Mouse (Mus musculus) cerebellum, postnatal 4 days (tissue): ENCODE data around the gene Foxe3.
"Not testable (repeated sequence)": the region's sequence is repeated elsewhere in the genome, so short reads cannot be mapped to it uniquely, and the experiment has no call there.

Experiments
- DNase-seq, 2 experiments: peaks; one replicate each; pipeline ENCODE4 v3.0.0; 2022; ENCODE audit warnings: low spot score in 2 of 2, mixed read lengths in 1 of 2

Gene Foxe3

GRCm38 (mm10) chr4:114925917-114926312 is at the start of gene Foxe3:
Gene Foxe3 (minus strand): TSS chr4:114926013.
- no peak for DNase-seq

- DNase-seq: no peak
Measured at GRCm38 (mm10) chr4:114973229-114973740, 47.5 kb upstream of the Foxe3 start.

- DNase-seq: no peak
Measured at GRCm38 (mm10) chr4:114970736-114971135, 44.9 kb upstream of the Foxe3 start.

- not testable (repeated sequence) for DNase-seq
Measured at GRCm38 (mm10) chr4:114960881-114961280, 35.1 kb upstream of the Foxe3 start.

DNA sequence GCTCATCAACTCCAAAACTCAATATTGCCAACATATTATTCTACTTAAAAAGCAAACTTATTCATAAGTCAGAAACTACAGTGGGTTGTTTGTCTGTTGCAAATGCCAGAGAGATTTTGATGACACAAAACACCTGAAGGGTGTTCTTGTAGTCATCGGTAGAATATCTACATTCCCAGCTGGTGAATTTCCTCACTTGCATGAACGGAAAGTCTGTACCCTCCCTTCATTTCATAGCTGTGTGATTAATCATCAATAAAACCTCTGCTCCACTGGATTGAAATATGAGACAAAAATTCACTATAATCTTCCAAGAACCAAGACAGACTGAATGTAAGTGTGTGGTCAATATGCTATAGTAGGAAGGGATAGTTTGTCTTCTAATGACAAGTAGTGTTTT is 33.7 kb upstream of the Foxe3 start:
- no peak for DNase-seq

DNA sequence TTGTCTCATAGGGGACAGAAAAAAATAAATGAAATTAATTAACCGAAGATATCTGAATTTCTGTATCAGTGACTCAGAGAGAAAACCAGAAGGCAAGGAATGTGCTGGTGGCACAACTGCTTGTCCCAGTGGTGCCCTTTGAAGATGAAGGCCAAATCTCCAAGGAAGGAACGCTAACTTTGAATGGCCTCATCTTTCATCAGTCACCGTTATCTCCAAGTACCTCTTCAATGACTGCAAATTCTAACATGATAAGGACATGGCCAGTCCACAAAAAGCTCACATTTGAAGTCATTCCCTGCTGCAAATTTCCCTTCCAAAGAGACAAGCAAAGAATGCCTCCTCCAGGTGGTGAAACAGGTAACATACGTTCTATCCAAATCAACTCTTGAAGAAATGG is 33.0 kb upstream of the Foxe3 start:
- DNase-seq: no peak

DNA sequence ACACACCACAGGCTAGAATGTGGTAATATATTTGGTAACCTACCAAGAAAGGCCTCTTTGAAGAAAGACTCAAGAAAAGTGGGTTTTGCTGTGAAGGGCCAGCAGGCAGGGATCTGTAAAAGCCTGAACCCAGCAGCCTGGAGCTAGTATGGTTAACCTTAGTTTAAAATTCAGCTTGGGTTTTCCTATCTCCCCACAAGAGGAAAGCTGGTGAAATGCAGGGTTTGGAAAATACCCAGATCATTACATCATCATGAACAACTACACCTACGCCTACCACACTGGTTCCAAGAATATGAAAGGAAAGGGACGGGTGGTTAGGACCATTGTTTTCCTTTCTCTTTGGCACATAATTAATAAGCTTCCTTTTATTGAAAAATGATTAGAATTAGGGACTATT is 32.4 kb upstream of the Foxe3 start:
- no peak for DNase-seq

GRCm38 (mm10) chr4:114957403-114957802 is 31.6 kb upstream of the Foxe3 start:
- no peak for DNase-seq

DNA sequence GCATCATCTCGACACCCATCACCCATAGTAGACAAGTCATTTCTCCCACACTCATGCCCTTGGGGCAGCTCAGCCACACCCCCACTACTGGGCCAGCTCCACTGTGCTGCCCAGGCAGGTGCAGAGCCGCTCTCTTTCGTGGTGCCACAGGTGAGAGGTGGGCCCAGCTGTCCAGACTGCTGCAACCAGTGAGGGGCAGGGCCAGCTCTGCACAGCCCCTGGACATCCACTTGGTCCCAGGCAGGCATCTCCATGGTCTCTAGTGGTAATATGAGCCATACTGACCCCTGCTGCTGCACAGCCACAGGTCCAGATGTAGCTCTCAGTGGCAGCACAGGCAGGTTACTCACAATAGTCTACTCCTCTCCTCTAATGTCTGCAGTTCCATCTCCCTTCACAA is 27.4 kb upstream of the Foxe3 start:
- no peak for DNase-seq

DNA sequence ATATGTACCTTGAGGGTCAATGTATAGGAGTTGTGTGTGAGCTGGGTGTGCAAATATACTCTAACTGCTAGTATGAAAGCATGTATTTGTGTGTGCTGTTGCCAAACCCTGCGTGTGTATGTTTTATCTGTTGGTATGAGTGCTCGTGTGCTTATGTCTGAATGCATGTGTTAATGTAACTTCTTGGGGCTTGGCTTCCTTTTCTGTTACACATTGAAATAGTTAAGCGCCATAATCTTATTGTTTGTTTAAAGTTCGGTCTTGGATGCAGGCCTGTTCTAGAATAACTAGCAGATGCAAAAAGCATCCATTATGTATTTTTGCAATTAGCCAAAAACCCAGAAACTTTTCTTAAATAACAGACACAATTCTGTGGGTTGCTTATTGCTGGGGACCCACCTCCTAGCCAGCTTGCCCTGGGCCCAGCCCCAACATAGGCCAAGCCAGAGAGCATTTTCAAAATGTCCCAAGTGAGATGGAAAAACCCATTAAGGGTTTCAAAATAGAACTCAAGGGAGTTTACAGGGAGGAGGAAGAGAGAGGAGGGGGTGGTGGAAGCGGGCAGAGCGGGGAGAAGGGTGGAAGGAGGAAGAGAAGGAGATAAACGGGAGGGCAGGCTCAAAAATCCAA is 22.2 kb upstream of the Foxe3 start:
- no peak for DNase-seq

GRCm38 (mm10) chr4:114947395-114947794 is 21.6 kb upstream of the Foxe3 start:
- DNase-seq: peak; percentile 80 to 86

DNA sequence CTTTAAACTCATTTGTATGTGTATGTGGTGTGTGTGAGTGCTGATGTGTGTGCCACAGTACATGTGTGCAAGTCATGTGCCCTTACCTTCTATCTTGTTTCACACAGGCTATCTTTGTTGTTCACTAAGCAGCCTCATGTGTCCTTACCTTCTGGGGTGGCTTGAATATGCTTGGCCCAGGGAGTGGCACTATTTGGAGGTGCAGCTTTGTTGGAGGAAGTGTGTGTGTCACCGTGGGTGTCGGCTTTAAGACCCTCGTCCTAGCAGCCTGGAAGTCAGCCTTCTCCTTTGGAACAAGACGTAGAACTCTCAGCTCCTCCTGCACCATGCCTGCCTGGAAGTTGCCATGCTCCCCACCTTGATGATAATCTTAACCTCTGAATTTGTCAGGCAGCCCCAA is 20.6 kb upstream of the Foxe3 start:
- no peak for DNase-seq

GRCm38 (mm10) chr4:114945021-114945420 is 19.2 kb upstream of the Foxe3 start:
- DNase-seq: no peak

- DNase-seq: no peak
Measured at GRCm38 (mm10) chr4:114942583-114942982, 16.8 kb upstream of the Foxe3 start.

GRCm38 (mm10) chr4:114942112-114942511 is 16.3 kb upstream of the Foxe3 start:
- DNase-seq: no peak

GRCm38 (mm10) chr4:114941311-114941710 is 15.5 kb upstream of the Foxe3 start:
- DNase-seq: no peak

DNA sequence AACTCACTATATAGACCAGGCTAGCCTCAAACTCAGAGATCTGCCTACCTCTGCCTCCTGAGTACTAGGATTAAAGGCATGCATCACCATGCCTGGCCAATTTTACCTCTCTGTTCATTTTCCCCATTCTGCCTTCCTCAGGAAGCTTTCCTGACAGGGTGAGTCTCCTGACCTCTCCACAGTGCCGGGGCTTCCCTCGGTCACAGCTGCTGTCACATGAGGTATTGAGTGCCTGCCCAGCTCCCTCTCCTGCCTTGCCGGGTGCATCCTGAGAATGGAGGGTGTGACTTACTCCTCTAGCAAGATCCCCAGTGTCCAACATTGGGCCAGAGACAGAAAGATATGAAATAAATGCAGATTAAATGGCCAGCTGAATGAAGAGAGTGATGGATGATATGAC is 12.4 kb upstream of the Foxe3 start:
- no peak for DNase-seq

DNA sequence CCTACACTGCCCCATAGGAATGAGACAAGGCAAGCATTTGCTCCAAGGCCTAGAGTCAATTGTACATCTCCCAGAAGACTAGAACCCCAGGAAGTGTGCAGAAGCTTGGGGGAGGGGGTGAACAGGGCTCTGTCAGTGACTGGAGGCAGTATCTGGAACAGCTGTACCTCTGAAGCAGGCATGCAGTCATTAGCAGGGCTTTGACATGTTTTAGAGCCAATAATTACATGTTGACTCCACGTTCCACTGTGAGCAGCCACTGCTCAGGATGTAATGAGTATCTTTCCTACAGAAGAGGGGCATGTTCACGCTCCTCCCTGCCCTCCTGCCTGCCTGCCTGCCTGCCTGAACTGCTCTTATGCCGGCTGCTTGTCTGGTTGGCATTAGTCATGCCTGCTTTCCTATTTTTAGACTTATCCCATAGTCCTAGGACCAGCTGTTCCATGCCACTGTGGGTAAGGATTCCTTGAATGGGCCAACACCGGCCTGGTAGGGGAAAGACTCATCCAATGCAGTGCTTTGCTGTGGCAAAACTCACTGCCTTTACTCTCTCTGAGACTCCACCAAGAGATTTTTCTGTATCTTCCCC is 11.7 kb upstream of the Foxe3 start:
- no peak for DNase-seq

DNA sequence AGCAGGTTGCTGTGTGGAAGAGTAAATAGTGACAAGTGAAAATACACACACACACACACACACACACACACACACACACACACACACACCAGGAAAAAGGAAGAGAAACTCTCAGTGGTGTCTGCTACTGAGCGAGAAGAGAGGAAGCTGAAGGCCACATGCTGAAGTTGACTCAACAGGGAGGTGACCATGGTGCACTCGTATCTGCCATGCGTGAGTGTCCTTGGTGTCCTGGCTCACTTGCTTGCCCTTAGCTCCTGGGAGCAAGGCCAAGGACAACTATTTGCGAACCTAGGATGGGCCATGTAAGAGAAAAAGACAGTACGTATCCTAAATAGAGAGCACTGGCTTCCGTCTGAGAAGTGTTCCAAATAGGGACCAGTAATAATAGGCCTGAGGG is 8.4 kb upstream of the Foxe3 start:
- DNase-seq: no peak

DNA sequence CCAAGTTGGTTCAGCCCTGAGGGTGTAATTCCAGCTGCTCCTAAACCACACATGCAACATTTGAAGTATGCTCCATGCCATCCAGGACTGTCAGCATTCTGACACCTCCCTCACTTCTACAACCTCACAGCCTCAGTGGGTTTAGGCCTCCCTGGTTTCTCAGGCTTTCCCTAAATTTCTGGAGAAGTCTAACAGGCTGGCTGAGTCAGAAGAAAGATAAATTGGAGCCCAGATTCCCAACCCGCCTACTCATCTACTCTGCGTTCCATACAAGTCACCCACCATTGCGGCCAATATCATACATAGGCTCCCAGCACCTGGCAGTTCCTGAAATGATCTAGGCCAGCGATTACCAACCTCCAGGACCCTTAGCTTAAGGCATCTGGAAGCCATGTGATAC is 6.9 kb upstream of the Foxe3 start:
- no peak for DNase-seq

GRCm38 (mm10) chr4:114929155-114929554 is 3.3 kb upstream of the Foxe3 start:
- no peak for DNase-seq

- peak in 1 of 2 experiments; percentile 5 for DNase-seq
Measured at GRCm38 (mm10) chr4:114924971-114925916, 569 bp downstream of the Foxe3 start.
